Mouse (Mus musculus) olfactory bulb, adult 2 months (tissue): ENCODE measurements around the gene Dppa4.

Experiments
- CTCF ChIP-seq: fragments of 200-500 bp; IDR thresholded peaks from 2 replicates; pipeline ENCODE4 v1.5.1; 2012; ENCODE audit warnings: low read depth, mild to moderate bottlenecking, low read length, moderate library complexity; ENCODE audit not compliant: insufficient read depth
- POLR2A ChIP-seq: fragments of 200-500 bp; IDR thresholded peaks from 2 replicates; pipeline ENCODE4 v1.6.1; 2012; ENCODE audit warnings: mild to moderate bottlenecking, low read depth, low read length, moderate library complexity; ENCODE audit not compliant: insufficient read depth

- TF ChIP-seq POLR2A (no peak), CTCF (no peak)
Measured at GRCm38 (mm10) chr16:48315294-48315693, 31.8 kb downstream of the Dppa4 start.
